Mouse (Mus musculus): ENCODE measurements around the gene 2310079G19Rik.
A peak's percentile ranks its signal among the peaks of the same experiment; 100 is the strongest.

2310079G19Rik gene

GRCm38 (mm10) chr16:88627566-88627965 is at the start of gene 2310079G19Rik:
TSS of gene 2310079G19Rik (minus strand) at chr16:88627666.
- no peak for DNase-seq (ENCODE audit: low read depth, low spot score)

GRCm38 (mm10) chr16:88671571-88671970 is 44.1 kb upstream of the 2310079G19Rik start, which contains the start of gene Krtap27-1:
TSS of gene Krtap27-1 (minus strand) at chr16:88671671.
- no peak for DNase-seq (ENCODE audit: low read depth, low spot score)

GRCm38 (mm10) chr16:88657426-88657825 is 30.0 kb upstream of the 2310079G19Rik start:
- DNase-seq (ENCODE audit: low read depth, low spot score), result peak; percentile 34

GRCm38 (mm10) chr16:88651952-88652351 is 24.5 kb upstream of the 2310079G19Rik start:
- no peak for DNase-seq (ENCODE audit: low read depth, low spot score)

- DNase-seq (ENCODE audit: low read depth, low spot score), result no peak
Measured at GRCm38 (mm10) chr16:88651082-88651481, 23.6 kb upstream of the 2310079G19Rik start.

GRCm38 (mm10) chr16:88647358-88647846 is 19.9 kb upstream of the 2310079G19Rik start, which contains the start of gene Krtap26-1:
TSS of gene Krtap26-1 (minus strand) at chr16:88647796.
- no peak for DNase-seq (ENCODE audit: low read depth, low spot score)

- DNase-seq (ENCODE audit: low read depth, low spot score), result no peak
Measured at GRCm38 (mm10) chr16:88646366-88647111, 19.1 kb upstream of the 2310079G19Rik start.

GRCm38 (mm10) chr16:88640053-88640452 is 12.6 kb upstream of the 2310079G19Rik start:
- no peak for DNase-seq (ENCODE audit: low read depth, low spot score)

- no peak for DNase-seq (ENCODE audit: low read depth, low spot score)
Measured at GRCm38 (mm10) chr16:88635142-88635541, 7.7 kb upstream of the 2310079G19Rik start.

GRCm38 (mm10) chr16:88631474-88631873 is 4.0 kb upstream of the 2310079G19Rik start:
- no peak for DNase-seq (ENCODE audit: low read depth, low spot score)

GRCm38 (mm10) chr16:88612712-88613111 is 14.8 kb downstream of the 2310079G19Rik start:
- no peak for DNase-seq (ENCODE audit: low read depth, low spot score)

GRCm38 (mm10) chr16:88611922-88612321 is 15.5 kb downstream of the 2310079G19Rik start, which contains the start of gene Krtap24-1:
TSS of gene Krtap24-1 (minus strand) at chr16:88612279.
- DNase-seq (ENCODE audit: low read depth, low spot score), result no peak

- no peak for DNase-seq (ENCODE audit: low read depth, low spot score)
Measured at GRCm38 (mm10) chr16:88604570-88604969, 22.9 kb downstream of the 2310079G19Rik start.

GRCm38 (mm10) chr16:88602464-88602863 is 25.0 kb downstream of the 2310079G19Rik start:
- no peak for DNase-seq (ENCODE audit: low read depth, low spot score)

GRCm38 (mm10) chr16:88600303-88600702 is 27.2 kb downstream of the 2310079G19Rik start:
- DNase-seq (ENCODE audit: low read depth, low spot score), result no peak

GRCm38 (mm10) chr16:88599504-88600237 is 27.8 kb downstream of the 2310079G19Rik start:
- DNase-seq (ENCODE audit: low read depth, low spot score), result no peak

- DNase-seq (ENCODE audit: low read depth, low spot score), result no peak
Measured at GRCm38 (mm10) chr16:88592758-88593157, 34.7 kb downstream of the 2310079G19Rik start.

GRCm38 (mm10) chr16:88583338-88583737 is 44.1 kb downstream of the 2310079G19Rik start:
- no peak for DNase-seq (ENCODE audit: low read depth, low spot score)

Measured in CD4-positive, CD25-positive, alpha-beta regulatory T cell, adult 2 months (primary cell).